Mouse (Mus musculus): ENCODE data around the gene Ago1.

Gene Ago1

GRCm38 (mm10) chr4:126468285-126468901 lies at the start of gene Ago1:
Ago1 (minus strand) TSS chr4:126468583.
- peak; percentile 98 to 99 for DNase-seq

GRCm38 (mm10) chr4:126512308-126513066 lies 44.1 kb upstream of the Ago1 start:
- DNase-seq: no peak

- no peak for DNase-seq
Observed at GRCm38 (mm10) chr4:126511013-126511412, 42.6 kb upstream of the Ago1 start.

GRCm38 (mm10) chr4:126509072-126509471 lies 40.7 kb upstream of the Ago1 start:
- no peak for DNase-seq

GRCm38 (mm10) chr4:126508110-126508899 lies 39.9 kb upstream of the Ago1 start:
- DNase-seq: no peak

- DNase-seq: no peak
Observed at GRCm38 (mm10) chr4:126502977-126503309, 34.6 kb upstream of the Ago1 start.

GRCm38 (mm10) chr4:126502141-126502976 lies 34.0 kb upstream of the Ago1 start:
- DNase-seq: peak; percentile 40 to 42

GRCm38 (mm10) chr4:126498601-126499000 lies 30.2 kb upstream of the Ago1 start:
- DNase-seq: no peak

GRCm38 (mm10) chr4:126496963-126497362 lies 28.6 kb upstream of the Ago1 start:
- no peak for DNase-seq

GRCm38 (mm10) chr4:126495942-126496790 lies 27.8 kb upstream of the Ago1 start:
- no peak for DNase-seq

GRCm38 (mm10) chr4:126495453-126495852 lies 27.1 kb upstream of the Ago1 start:
- no peak for DNase-seq

GRCm38 (mm10) chr4:126493416-126493815 lies 25.0 kb upstream of the Ago1 start:
- DNase-seq: no peak

- DNase-seq: no peak
Observed at GRCm38 (mm10) chr4:126491977-126492376, 23.6 kb upstream of the Ago1 start.

- no peak for DNase-seq
Observed at GRCm38 (mm10) chr4:126490726-126491125, 22.3 kb upstream of the Ago1 start.

GRCm38 (mm10) chr4:126489811-126490210 lies 21.4 kb upstream of the Ago1 start:
- no peak for DNase-seq

- DNase-seq: no peak
Observed at GRCm38 (mm10) chr4:126486217-126486616, 17.8 kb upstream of the Ago1 start.

GRCm38 (mm10) chr4:126485065-126485464 lies 16.7 kb upstream of the Ago1 start:
- DNase-seq: no peak

GRCm38 (mm10) chr4:126483874-126484273 lies 15.5 kb upstream of the Ago1 start:
- DNase-seq: no peak

GRCm38 (mm10) chr4:126482951-126483350 lies 14.6 kb upstream of the Ago1 start:
- DNase-seq: no peak

- no peak for DNase-seq
Observed at GRCm38 (mm10) chr4:126481461-126481860, 13.1 kb upstream of the Ago1 start.

GRCm38 (mm10) chr4:126480288-126480687 lies 11.9 kb upstream of the Ago1 start:
- no peak for DNase-seq

- no peak for DNase-seq
Observed at GRCm38 (mm10) chr4:126473031-126473430, 4.6 kb upstream of the Ago1 start.
